ENCODE assay signal across 8 mouse cellular contexts in the genomic region with DNA sequence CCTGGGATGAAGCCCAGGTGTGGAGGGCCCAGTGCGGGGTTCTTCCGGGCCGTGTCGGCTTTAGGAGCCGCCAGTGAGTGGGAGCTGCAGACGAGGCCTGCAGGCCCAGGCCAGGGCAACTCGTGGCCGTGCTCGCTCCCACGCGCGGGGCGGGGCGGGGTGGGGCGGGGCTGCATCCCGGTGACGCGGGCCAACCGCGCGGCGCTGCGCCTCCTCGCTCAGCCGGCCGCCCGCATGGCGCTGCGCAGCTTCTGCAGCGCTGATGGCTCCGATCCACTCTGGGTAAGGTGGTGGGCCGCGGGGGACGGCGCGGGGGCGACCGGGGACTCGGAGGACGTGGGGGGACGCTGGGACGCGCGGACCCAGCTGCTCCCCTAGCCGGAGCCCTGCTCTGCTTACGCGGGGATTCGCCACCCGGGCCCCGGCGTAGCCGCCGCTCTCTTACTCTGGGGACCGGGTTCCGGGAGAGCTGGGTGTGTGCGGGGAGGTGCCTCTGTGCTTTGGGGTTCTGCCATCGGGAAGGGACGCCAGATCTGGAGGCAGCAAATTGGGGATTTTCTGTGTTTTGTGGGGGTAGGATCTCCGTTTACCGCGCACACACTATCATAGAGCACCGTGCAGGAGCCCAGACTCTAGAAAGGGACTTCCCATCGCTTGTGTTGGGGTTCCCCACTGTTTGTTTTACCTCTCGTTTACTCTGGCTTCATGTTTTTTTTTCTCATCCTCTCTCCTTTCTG. TPM values are rescaled to one million over a fixed set of nuclear protein-coding genes. Genes with fewer than 3 reads are reported as not detected.
A peak's percentile ranks its signal among the peaks of the same experiment; 100 is the strongest.
DNase-seq lines count a peak whose midpoint lies in the region; ATAC-seq and TF ChIP-seq lines count a peak whose summit lies in the region.

Abcc1 (plus strand) TSS at position 197 of the 737 bp plus-strand sequence.

- peak; percentile 86 for ATAC-seq in cerebellum, adult (ENCODE audit: insufficient number of reproducible peaks, low FRiP score, low TSS enrichment)
- peak; percentile 98 for ATAC-seq in forebrain, embryonic 14.5 days
- peak; percentile 70 for ATAC-seq in neutrophil, adult 5-6 weeks (ENCODE audit: extremely low read depth, insufficient number of reproducible peaks, low FRiP score, poor library complexity, severe bottlenecking)

- H3K79me2 ChIP-seq in CH12.LX (replicated peaks; ENCODE audit: control insufficient read depth, extremely low read depth, insufficient read depth, poor library complexity, severe bottlenecking): peaks cover 33% of the 10 kb centered on the region

- no peaks in the 10 kb centered on the region for H3K27me3 ChIP-seq in CH12.LX (replicated peaks)
- H3K27me3 ChIP-seq in forebrain, embryonic 14.5 days (replicated peaks; ENCODE audit: control insufficient read depth, insufficient read depth, low read length): no peaks in the 10 kb centered on the region

- H3K4me2 ChIP-seq in CH12.LX (ENCODE audit: insufficient read depth, low read depth, poor library complexity, severe bottlenecking): peak within 1 kb of the TSS; percentile 83
- H3K4me2 ChIP-seq in forebrain, embryonic 14.5 days (ENCODE audit: low read length): peak within 1 kb of the TSS; percentile 93

- peak within 1 kb of the TSS; percentile 76 for H3K9ac ChIP-seq in CH12.LX (ENCODE audit: insufficient read depth, low read depth)
- H3K9ac ChIP-seq in forebrain, embryonic 14.5 days (ENCODE audit: low read length): peak within 1 kb of the TSS; percentile 87

- no peak for TF ChIP-seq RAD21 in CH12.LX (IDR thresholded peaks at IDR 0.05; ENCODE audit: low read depth, low read length)

- peak; percentile 63 for DNase-seq in CH12.LX (ENCODE audit: extremely low read depth)
- DNase-seq in forebrain, embryonic 14.5 days (ENCODE audit: low spot score): peak; percentile 83
- peak; percentile 82 for DNase-seq in heart, postnatal 10 days
- DNase-seq in layer of hippocampus, adult 18-20 months (ENCODE audit: low spot score in 2 of 2): peak; percentile 76 to 86
- DNase-seq in lung, adult 2 months: peak; percentile 69
- DNase-seq in testis, postnatal 14 days (ENCODE audit: low spot score): peak; percentile 75

- H3K27ac ChIP-seq in CH12.LX (ENCODE audit: insufficient read depth, low read depth): no peak within 1 kb of the TSS
- no peak within 1 kb of the TSS for H3K27ac ChIP-seq in forebrain, embryonic 14.5 days (ENCODE audit: low read depth, low read length)

- H3K36me3 ChIP-seq in CH12.LX (replicated peaks in 1 of 2; ENCODE audit: control insufficient read depth in 1 of 2, insufficient read depth in 1 of 2, low read length in 1 of 2): peaks cover 0 to 28% of the 10 kb centered on the region in 2 experiments
- no peaks in the 10 kb centered on the region for H3K36me3 ChIP-seq in forebrain, embryonic 14.5 days (ENCODE audit: control insufficient read depth, insufficient read depth, low read length)

- WGBS in forebrain, embryonic 14.5 days: under 1% methylated on average over 63 of the region's 64 CpGs
- WGBS in lung, adult 2 months: under 1% methylated on average over 64 of the region's 64 CpGs

- TF ChIP-seq CTCF in CH12.LX (conservative IDR thresholded peaks at IDR 0.05 in 1 of 2, IDR thresholded peaks at IDR 0.05 in 1 of 2; ENCODE audit: low read depth in 2 of 2, low read length in 2 of 2): 0 out of 4 replicates have a peak, but pooled peaks of 1 of the 2 experiments have one; percentile 1
- no peak for TF ChIP-seq CTCF in lung, adult 2 months (IDR thresholded peaks at IDR 0.05; ENCODE audit: insufficient read depth, low read length)

- no peak for TF ChIP-seq EP300 in CH12.LX (IDR thresholded peaks at IDR 0.05; ENCODE audit: low read length)

- H3K4me1 ChIP-seq in CH12.LX (ENCODE audit: control insufficient read depth in 1 of 2, insufficient read depth in 2 of 2): peaks cover 21 to 57% of the 10 kb centered on the region in 2 experiments
- H3K4me1 ChIP-seq in forebrain, embryonic 14.5 days (ENCODE audit: control insufficient read depth, insufficient read depth, low read length): peaks cover 2% of the 10 kb centered on the region; the same call in 1 of the 2 replicates
- H3K4me1 ChIP-seq in lung, adult 2 months (ENCODE audit: control insufficient read depth, insufficient read depth, low read length): peaks cover 5% of the 10 kb centered on the region; the same call in 1 of the 2 replicates

- no peaks in the 10 kb centered on the region for H3K9me3 ChIP-seq in CH12.LX (replicated peaks; ENCODE audit: low read length)
- no peaks in the 10 kb centered on the region for H3K9me3 ChIP-seq in forebrain, embryonic 14.5 days (replicated peaks; ENCODE audit: control insufficient read depth, low read length)

- in situ Hi-C loops in CH12.LX (cut with MboI; ENCODE audit: low pct_ligation_motif_present, low pct_unique_long_range_greater_than_20kb, low sequenced_read_pairs): no loop called here

- peak; percentile 87 for TF ChIP-seq POLR2A in CH12.LX (IDR thresholded peaks at IDR 0.05; ENCODE audit: low read depth, low read length)
- TF ChIP-seq POLR2A in lung, adult 2 months (IDR thresholded peaks at IDR 0.05; ENCODE audit: borderline replicate concordance, extremely low read depth, low read depth, low read length): peak; percentile 55; the same call in 1 of the 2 replicates

- H3K4me3 ChIP-seq in CH12.LX (replicated peaks in 1 of 3; ENCODE audit: low read depth in 2 of 3, low read length in 2 of 3, poor library complexity in 1 of 3): peak within 1 kb of the TSS; percentile 76 to 98 (median 77)
- peak within 1 kb of the TSS; percentile 80 for H3K4me3 ChIP-seq in forebrain, embryonic 14.5 days (ENCODE audit: low read depth, low read length)
- peak within 1 kb of the TSS; percentile 74 for H3K4me3 ChIP-seq in lung, adult 2 months (replicated peaks; ENCODE audit: extremely low read depth, low read depth, low read length)

- dilution Hi-C loops in CH12.LX (cut with MboI; ENCODE audit: extremely low pct_ligation_motif_present, extremely low pct_unique_long_range_greater_than_20kb, low sequenced_read_pairs): no loop called here

- intact Hi-C loops in heart, postnatal 10 days (cut with DNase I): no loop called here

TF ChIP-seq in CH12.LX, 34 proteins besides CTCF, POLR2A, EP300 and RAD21 (continues in another document):
- TF ChIP-seq BHLHE40 (IDR thresholded peaks at IDR 0.05; ENCODE audit: low read depth, low read length) (no peak), ELF1 (IDR thresholded peaks at IDR 0.05; ENCODE audit: low read depth, low read length) (no peak), MAZ (IDR thresholded peaks at IDR 0.05; ENCODE audit: low read depth, low read length) (no peak), USF1 (IDR thresholded peaks at IDR 0.05; ENCODE audit: low read depth, low read length) (no peak), TBP (conservative IDR thresholded peaks at IDR 0.05; ENCODE audit: low read depth, low read length) (no peak), JUND (conservative IDR thresholded peaks at IDR 0.05; ENCODE audit: low read depth, low read length) (no peak), ZC3H11A (IDR thresholded peaks at IDR 0.05; ENCODE audit: low read depth, low read length) (no peak), MXI1 (IDR thresholded peaks at IDR 0.05; ENCODE audit: low read depth, low read length) (peak; percentile 71), RCOR1 (conservative IDR thresholded peaks at IDR 0.05; ENCODE audit: low read depth, low read length) (no peak), MAX (IDR thresholded peaks at IDR 0.05; ENCODE audit: low read length) (no peak; the same call in 1 of the 2 replicates), ETS1 (conservative IDR thresholded peaks at IDR 0.05; ENCODE audit: low read depth, low read length) (no peak), SMC3 (IDR thresholded peaks at IDR 0.05; ENCODE audit: low read depth, low read length) (no peak), CHD1 (IDR thresholded peaks at IDR 0.05; ENCODE audit: low read depth, low read length) (no peak; the same call in 1 of the 2 replicates), IRF4 (IDR thresholded peaks at IDR 0.05; ENCODE audit: low read depth, low read length) (peak; percentile 37; the same call in 1 of the 2 replicates), MEF2A (IDR thresholded peaks at IDR 0.05; ENCODE audit: borderline replicate concordance, low read depth, low read length) (0 out of 2 replicates have a peak, but pooled peaks have one; percentile 7), ZKSCAN1 (IDR thresholded peaks at IDR 0.05; ENCODE audit: borderline replicate concordance, low read depth, low read length) (no peak), UBTF (IDR thresholded peaks at IDR 0.05; ENCODE audit: low read depth, low read length) (no peak), MAFK (IDR thresholded peaks at IDR 0.05; ENCODE audit: insufficient replicate concordance, low read length) (no peak), ZNF384 (IDR thresholded peaks at IDR 0.05; ENCODE audit: low read depth, low read length) (no peak), SIN3A (IDR thresholded peaks at IDR 0.05; ENCODE audit: low read length) (peak; percentile 48), E2F4 (IDR thresholded peaks at IDR 0.05; ENCODE audit: insufficient replicate concordance, low read depth, low read length) (no peak), HCFC1 (IDR thresholded peaks at IDR 0.05; ENCODE audit: low read depth, low read length) (peak; percentile 19), USF2 (conservative IDR thresholded peaks at IDR 0.05; ENCODE audit: low read depth, low read length) (no peak), GABPA (IDR thresholded peaks at IDR 0.05; ENCODE audit: insufficient replicate concordance, low read depth, low read length) (no peak), JUN (IDR thresholded peaks at IDR 0.05; ENCODE audit: insufficient read depth, low read depth, low read length) (no peak), CHD2 (IDR thresholded peaks at IDR 0.05; ENCODE audit: low read length) (no peak), NRF1 (IDR thresholded peaks at IDR 0.05; ENCODE audit: low read depth, low read length) (peak; percentile 65), PAX5 (IDR thresholded peaks at IDR 0.05; ENCODE audit: low read length) (no peak), TCF12 (IDR thresholded peaks at IDR 0.05; ENCODE audit: low read depth, low read length) (peak; percentile 72), MYC (IDR thresholded peaks at IDR 0.05; ENCODE audit: low read depth, low read length) (peak; percentile 30; the same call in 1 of the 2 replicates), POLR2AphosphoS2 (IDR thresholded peaks at IDR 0.05; ENCODE audit: low read depth, low read length) (no peak), NELFE (IDR thresholded peaks at IDR 0.05; ENCODE audit: low read depth, low read length) (peak; percentile 89)

RNA-seq across cellular contexts. Expression of gene Abcc1, which starts in this region (rescaled TPM):
- total RNA-seq in CH12.LX (2012; rRNA removed) (36.3 and 37.4 TPM in 2 replicates), CH12.LX (2014; rRNA removed) (26.5 and 30.2 TPM in 2 replicates)
- 42.2 and 49.7 TPM in 2 replicates for polyA plus RNA-seq in CH12.LX (2012; ENCODE audit: insufficient read length, low read depth)
- polyA plus RNA-seq in forebrain, embryonic 14.5 days (2014; fragmentation: Nextera tagmentation; extraction: Ambion mirVana): 5.2 and 5.5 TPM in 2 replicates
- total RNA-seq in heart, postnatal 10 days (2021): 10 to 100 TPM; 22.5 to 30.4 TPM
- total RNA-seq in layer of hippocampus, adult 18-20 months (2021): 10 to 100 TPM; 11.1 to 11.8 TPM
- 28.7 and 32.8 TPM in 2 replicates for polyA plus RNA-seq in lung, adult 2 months (2012; rRNA removed)
- total RNA-seq in neutrophil, adult 5-6 weeks (2017): 18.6 and 22.6 TPM in 2 replicates
